Mouse (Mus musculus): Measurements from ENCODE around the gene Amd2. TPM values are rescaled to one million over a fixed set of nuclear protein-coding genes. Genes with fewer than 3 reads are reported as not detected.

Amd2 gene
- 1.4 and 2.0 TPM in 2 replicates for polyA plus RNA-seq (2015; fragmentation: Nextera tagmentation; extraction: Ambion mirVana)

- Histone ChIP-seq H3K4me3 (ENCODE audit: low read length) (no peak within 1 kb of the TSS), H3K36me3 (ENCODE audit: control insufficient read depth, insufficient read depth, low read length) (no peaks in the 10 kb centered on the region), H3K9me3 (ENCODE audit: control insufficient read depth, low read length) (no peaks in the 10 kb centered on the region), H3K4me2 (ENCODE audit: low read length) (no peak within 1 kb of the TSS), H3K4me1 (ENCODE audit: control insufficient read depth, insufficient read depth, low read depth, low read length) (no peaks in the 10 kb centered on the region), H3K27ac (ENCODE audit: low read depth, low read length) (no peak within 1 kb of the TSS), H3K27me3 (replicated peaks; ENCODE audit: control insufficient read depth, insufficient read depth, low read length) (no peaks in the 10 kb centered on the region), H3K9ac (ENCODE audit: low read depth, low read length) (no peak within 1 kb of the TSS)
- ATAC-seq, result no peak
- 96% methylated on average over 8 of the region's 8 CpGs for WGBS
These were observed at the start of gene Amd2 for GRCm38 (mm10) chr10:35711792-35712191. Amd2 (minus strand) TSS chr10:35711892.

GRCm38 (mm10) chr10:35761280-35761679 is 49.6 kb upstream of the Amd2 start:
- Histone ChIP-seq H3K4me1 (ENCODE audit: control insufficient read depth, insufficient read depth, low read depth, low read length) (no peaks in the 10 kb centered on the region), H3K36me3 (ENCODE audit: control insufficient read depth, insufficient read depth, low read length) (no peaks in the 10 kb centered on the region), H3K9ac (ENCODE audit: low read depth, low read length) (no peak overlapping the region), H3K4me2 (ENCODE audit: low read length) (no peak overlapping the region), H3K4me3 (ENCODE audit: low read length) (no peak overlapping the region), H3K27ac (ENCODE audit: low read depth, low read length) (no peak overlapping the region), H3K9me3 (ENCODE audit: control insufficient read depth, low read length) (no peaks in the 10 kb centered on the region), H3K27me3 (replicated peaks; ENCODE audit: control insufficient read depth, insufficient read depth, low read length) (no peaks in the 10 kb centered on the region)
- no peak for ATAC-seq
- 80% methylated on average over 3 of the region's 3 CpGs for WGBS

- Histone ChIP-seq H3K4me1 (ENCODE audit: control insufficient read depth, insufficient read depth, low read depth, low read length) (no peaks in the 10 kb centered on the region), H3K9ac (ENCODE audit: low read depth, low read length) (no peak overlapping the region), H3K9me3 (ENCODE audit: control insufficient read depth, low read length) (no peaks in the 10 kb centered on the region), H3K27me3 (replicated peaks; ENCODE audit: control insufficient read depth, insufficient read depth, low read length) (no peaks in the 10 kb centered on the region), H3K36me3 (ENCODE audit: control insufficient read depth, insufficient read depth, low read length) (no peaks in the 10 kb centered on the region), H3K4me3 (ENCODE audit: low read length) (no peak overlapping the region), H3K27ac (ENCODE audit: low read depth, low read length) (no peak overlapping the region), H3K4me2 (ENCODE audit: low read length) (no peak overlapping the region)
- 82% methylated on average over 2 of the region's 2 CpGs for WGBS
- ATAC-seq, result no peak
These were observed 25.9 kb upstream of the Amd2 start for GRCm38 (mm10) chr10:35737639-35738038.

- Histone ChIP-seq H3K4me1 (ENCODE audit: control insufficient read depth, insufficient read depth, low read depth, low read length) (no peaks in the 10 kb centered on the region), H3K9me3 (ENCODE audit: control insufficient read depth, low read length) (no peaks in the 10 kb centered on the region), H3K27me3 (replicated peaks; ENCODE audit: control insufficient read depth, insufficient read depth, low read length) (no peaks in the 10 kb centered on the region), H3K4me2 (ENCODE audit: low read length) (no peak overlapping the region), H3K9ac (ENCODE audit: low read depth, low read length) (no peak overlapping the region), H3K27ac (ENCODE audit: low read depth, low read length) (no peak overlapping the region), H3K36me3 (ENCODE audit: control insufficient read depth, insufficient read depth, low read length) (no peaks in the 10 kb centered on the region), H3K4me3 (ENCODE audit: low read length) (no peak overlapping the region)
- ATAC-seq, result no peak
These were observed 2.6 kb upstream of the Amd2 start for GRCm38 (mm10) chr10:35714266-35714665.

Measured in hindbrain, embryonic 16.5 days (tissue).